Mouse (Mus musculus) thymus, postnatal 36 days (tissue): ENCODE data around the gene Erbin.

Experiments
- DNase-seq, 2 experiments: peaks; one replicate each; pipeline ENCODE4 v3.0.0; 2022; ENCODE audit warnings: mixed read lengths in 2 of 2

The Erbin gene

DNA sequence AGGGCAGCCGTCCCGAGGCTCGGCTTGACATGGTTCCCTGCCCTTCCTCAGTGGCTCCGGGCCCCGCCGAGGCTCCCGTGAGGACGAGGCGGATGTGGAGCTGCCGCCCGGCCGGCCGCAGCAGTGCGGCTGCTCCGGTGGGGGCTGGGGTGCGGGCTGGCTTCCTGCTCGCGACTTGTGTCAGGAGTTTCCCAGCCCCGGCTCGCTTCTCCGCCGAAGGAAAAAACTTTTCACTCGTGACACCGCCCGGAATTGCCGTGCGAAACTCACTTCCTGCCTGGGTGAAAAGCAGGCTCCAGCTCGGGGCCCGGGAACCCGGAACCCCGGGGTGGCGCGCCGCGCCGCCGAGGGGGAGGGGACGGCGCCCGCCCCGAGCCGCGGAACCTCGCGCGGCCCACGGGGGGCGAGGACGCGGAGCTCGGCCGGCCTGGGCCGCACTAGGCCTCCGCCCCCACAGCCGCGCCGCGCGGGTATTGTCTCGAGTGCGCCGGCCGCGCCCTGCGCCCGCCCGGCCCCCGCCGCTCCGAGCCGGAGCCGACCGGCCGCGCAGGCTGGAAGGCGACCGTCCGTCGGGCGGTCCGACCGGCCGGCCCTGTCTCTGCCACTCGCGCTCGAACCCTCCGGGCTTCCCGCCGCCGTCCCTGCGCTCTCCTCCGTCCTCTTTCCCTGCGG lies at the start of gene Erbin:
Gene Erbin (minus strand): TSS at position 254 of the 672 bp plus-strand sequence.
- peak; percentile 81 to 86 for DNase-seq

DNA sequence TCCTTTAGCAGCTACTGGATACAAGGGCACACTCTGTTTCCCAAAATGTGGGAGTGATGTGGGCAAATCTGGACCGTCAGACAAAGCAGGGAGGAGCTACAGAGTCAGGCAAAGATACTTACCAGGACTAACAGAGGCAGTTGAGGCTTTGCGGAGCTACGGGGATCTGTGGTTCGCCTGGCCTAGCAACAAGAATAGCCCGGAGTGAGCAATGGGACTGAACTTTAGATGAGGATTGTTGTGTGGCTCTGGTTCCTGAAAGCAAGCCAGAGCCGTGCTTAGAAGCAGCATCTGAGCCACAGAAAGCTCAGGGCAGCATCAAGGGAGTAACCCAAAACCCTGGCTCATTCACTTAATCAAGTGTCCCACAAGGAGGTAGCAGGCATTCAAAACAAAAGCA lies 49.6 kb upstream of the Erbin start:
- DNase-seq = no peak

DNA sequence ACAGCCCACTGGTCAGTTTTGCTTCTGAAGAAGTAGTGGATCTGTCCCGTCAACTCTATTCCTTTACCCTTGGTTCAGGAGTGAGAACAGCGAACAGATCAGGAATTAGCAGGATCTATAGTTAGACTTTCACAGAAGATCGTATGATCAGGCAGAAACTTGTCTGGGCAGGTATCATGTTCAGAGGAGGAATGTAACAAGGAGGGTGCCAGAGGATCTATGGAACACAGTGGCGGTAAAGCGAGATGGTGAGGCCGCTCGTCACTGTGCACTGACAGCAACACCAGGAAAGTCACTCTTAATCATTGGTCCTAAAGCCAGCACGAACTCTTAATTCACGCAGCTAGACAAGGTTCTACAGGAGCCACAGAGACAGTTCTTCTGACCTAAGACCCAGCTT lies 47.7 kb upstream of the Erbin start:
- DNase-seq = no peak

DNA sequence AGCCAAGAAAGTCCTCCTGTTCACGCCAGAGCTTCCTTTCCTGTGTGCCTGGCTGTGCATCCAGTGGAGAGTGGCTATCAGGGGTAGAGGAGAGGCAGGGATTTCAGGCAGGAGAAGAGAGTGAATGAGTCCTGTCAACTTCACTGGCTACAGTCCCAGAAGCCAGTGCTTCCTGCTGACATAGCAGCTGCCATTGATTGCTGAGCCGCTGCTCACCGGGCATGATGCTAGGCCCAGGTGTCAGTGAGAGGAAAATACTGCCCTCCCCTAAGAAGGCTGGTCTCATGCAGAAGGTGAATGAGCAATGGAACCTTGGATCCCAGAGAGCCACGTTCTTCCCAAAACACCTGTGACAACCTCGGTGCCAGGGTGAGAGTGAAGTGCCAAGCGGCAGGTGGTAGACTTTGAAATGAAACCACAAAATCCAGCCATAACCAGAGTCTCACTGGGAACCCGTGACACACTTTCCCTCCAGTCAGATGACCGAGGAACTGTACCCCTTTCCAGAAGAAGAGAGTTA lies 46.4 kb upstream of the Erbin start:
- DNase-seq = no peak

DNA sequence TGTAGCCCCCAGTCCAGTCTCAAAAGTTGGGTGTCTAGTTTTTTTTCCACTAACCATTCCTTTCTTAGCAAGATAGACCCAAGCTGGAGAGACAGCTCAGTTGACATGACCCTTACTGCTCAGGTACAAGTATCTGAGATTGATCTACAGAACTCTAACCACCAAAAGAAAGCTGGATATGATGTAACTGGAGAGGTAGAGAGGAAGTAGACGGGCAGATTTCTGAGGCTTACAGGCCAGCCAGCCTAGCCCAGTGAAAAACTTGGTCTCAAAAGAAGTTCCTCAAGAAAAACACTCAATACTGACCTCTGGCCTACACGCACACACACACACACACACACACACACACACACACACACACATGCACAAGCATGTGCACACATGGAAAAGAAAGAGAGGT lies 44.9 kb upstream of the Erbin start:
- DNase-seq = no peak

DNA sequence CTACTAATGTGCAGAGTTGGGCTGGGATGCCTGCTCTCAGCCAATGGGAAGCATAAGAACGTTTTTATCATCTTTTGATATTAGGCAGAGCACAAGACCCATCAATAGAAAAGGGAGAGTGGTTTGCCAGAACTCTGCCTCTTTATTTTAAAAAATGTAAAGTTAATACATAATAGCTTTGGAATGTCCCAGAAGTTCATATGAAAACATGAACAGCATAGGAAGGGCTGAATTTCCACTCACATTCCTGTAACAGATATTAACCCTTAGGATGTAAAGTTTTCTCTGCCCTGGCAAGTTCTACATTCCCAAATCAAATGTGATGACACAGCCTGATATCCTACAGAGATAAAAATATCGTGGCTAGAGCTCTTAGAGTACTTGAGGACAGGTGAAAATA lies 42.8 kb upstream of the Erbin start:
- DNase-seq = no peak

DNA sequence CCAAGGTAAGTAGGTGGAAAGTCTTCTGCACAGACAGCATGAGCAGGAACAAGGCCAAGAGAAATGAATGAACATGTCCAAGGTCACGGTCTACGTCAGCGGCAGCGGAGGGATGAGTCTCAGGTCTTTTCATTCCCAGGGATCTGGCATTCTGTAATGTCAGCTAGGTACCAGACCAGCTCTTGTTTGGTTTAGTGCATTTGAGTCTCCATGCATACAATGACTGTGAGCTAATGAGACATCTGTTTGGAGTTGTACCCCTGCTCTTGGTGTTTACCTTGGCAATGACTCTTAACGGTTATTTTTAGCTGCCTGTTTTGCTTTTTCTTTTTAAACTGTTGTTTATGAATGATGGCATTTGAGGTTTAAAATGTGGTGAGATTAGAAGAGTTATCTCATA lies 39.5 kb upstream of the Erbin start:
- DNase-seq = no peak

DNA sequence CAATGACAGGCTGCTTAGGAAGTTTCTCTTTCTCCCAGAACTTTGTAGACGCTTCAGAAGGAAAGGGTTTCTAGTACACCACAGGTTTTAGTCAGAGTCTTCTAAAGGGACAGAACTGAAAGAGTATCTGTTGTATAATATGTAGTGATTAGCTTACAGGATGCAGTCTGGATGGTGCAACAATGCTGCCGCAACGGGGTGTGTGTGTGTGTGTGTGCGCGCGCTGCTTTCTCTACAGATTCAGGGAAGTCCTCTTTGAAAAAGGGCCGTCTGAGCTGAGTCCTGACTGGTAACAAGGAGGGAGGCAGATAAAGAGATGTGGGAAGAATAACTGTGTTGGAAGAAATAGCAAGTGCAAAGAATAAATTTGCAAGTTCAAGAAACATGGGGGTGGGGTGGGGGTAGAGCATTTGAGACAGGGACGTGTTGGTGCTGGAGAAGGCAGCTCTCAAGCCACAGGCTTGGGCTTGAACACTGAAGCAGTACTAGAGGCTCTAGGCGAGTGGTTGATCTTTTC lies 38.4 kb upstream of the Erbin start:
- no peak for DNase-seq

DNA sequence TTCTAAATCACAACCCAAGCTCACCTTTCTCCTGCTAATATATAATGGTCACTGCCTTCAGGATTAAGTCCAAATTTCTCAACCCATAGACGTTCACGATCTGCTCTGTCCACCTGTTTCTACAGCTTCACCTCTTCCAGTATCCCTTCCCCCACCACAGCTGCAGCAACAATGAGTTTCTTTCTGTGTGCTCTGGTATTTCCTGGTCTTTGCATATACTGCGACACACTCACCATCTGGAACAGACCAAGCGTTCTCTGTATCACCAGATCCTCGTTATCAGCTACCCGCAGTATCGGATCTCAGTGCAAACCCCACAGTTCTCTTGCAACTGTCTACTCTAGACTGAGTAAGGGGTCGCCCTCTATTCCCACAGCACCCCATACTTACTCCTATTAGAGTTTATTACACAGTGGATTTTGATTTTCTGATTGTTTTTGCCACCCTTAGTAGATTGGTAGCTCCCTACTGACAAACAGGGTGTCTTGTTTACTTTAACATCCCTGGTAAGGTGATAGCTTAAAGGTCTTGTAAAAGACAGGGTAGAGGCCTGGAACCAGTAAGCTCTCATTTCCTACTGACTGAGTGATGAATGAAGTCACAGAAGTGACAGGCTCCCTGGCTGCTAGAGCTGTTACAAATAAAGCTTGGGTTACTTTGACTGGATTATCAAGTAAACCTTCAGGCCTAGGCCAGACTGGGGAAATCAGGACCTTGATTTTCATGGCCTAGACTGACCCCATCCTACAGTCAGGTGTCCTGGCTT lies 37.0 kb upstream of the Erbin start:
- no peak for DNase-seq

DNA sequence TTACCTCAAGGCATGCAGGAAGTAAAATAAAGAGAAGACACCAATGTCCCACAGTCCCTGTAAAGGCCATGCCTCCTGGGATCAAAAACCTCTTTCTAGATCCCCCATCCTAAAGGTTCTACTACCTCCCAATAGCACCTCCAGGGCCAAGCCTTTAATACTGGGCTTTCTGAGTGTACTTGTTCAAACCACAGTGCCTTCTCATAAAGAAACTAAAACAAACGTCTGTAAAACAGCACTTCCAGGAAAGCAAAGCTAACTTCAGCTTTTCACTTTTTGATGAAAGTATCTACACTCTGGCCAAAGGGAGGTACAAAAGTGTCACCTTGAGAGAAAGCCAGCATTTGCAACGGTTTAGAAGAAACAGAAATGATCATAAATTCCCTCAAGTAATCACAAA lies 35.3 kb upstream of the Erbin start:
- DNase-seq = no peak

DNA sequence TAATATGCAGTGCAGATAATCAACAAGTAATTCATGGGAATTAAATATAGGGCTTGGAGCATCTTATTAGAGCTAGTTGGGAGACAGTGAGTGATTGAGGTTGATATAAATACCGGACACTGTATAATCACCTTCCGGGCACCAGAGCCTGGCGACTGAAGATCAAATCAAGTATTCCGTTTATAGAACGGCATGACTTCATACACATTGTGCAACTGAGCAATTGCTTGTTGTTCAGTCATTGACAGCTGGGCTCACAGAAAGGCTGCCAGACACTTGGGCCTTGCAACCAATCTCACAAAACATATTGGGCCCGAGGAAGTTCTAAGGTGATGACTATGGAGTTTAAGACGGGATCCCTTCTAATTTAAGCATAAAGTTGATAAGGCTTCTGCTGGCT lies 31.1 kb upstream of the Erbin start:
- no peak for DNase-seq

DNA sequence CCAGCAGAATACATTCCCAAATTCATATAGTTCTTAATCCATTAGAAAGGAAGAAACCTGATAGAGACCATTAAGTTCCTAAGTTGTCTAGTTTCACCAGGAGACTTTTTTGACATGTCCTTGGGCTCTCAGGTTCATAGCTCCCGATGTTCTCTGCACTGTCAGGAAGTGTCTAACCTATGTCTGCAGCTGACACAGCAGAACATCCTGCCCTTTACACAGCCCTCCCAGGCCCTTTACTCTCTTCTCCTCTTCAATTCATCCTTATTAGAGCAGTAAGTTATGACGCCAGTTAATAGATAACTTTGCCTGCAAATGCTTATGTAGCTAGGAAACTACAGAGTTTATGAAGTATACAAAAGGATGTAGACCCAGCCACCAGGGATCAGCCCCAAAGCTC lies 20.5 kb upstream of the Erbin start:
- no peak for DNase-seq

DNA sequence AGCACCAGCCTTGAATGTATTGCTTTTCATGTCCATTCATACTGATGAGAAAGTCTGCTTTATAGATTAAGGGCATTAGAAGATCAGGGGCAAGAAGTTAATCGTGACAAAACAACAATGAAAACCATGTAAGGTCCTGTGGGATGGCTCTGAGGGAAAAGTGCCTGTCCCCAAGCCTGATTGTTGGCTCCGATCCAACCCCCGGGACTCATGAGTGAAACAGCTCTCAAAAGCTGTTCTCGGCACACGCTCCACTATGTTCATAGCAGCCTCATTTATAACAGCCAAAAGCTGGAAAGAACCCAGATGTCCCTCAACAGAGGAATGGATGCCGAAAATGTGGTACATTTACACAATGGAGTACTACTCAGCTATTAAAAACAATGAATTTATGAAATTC lies 4.3 kb upstream of the Erbin start:
- no peak for DNase-seq

DNA sequence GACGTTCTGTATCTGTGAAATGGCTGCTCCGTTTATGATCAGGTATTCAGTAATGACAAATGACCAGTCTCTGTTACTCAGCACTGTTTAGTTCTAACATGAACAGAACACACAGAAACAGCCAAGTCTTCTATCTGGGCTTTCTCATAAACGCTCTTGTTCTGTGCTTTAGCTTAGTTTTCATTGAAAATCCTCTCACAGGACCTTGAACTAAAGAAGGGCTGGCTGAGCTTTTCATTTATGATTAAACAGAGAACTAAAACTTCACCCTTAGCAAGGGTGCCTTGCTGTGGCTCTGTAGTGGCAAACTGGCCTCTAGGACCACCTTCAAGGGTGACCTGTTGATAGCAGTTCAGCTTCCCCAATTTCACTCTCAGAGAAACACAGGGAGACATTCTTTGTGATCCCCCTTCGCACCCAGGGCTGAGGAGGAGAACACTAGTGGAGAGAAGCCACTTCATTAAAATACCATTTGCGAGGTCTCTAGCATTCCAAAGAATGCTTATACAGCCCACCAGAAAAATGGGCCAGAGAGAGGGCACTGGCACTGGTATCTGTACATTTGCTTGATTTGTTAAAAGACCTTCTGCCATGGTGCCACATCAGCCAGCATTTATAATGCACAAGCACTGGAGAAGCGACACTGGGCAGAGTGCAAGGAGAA lies 3.2 kb upstream of the Erbin start:
- no peak for DNase-seq

DNA sequence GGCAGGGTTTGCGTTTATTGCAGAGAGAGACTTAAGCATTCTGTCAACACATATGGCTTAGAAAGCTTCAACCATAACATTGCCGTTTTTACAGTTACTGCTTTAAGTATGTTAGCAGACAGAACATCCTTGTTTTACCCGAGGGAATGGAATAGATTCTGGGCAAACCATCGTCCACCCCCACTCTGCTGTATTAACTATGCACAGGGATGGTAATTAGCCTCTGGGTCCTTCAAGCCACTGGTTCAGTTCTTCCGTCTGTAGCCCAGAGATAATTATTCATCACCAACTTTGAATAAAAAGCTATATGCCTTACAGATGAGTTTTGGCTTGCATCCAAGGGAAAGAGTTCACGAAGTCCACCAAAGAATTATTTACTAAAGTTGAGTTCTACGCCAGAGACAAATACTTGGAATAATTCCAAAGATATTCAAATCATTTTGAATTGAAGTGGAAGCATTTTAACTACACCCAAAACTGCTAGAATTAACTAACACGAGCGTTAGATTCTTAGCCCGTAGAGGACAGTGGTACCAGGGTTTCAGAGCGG lies 1.6 kb upstream of the Erbin start:
- no peak for DNase-seq

DNA sequence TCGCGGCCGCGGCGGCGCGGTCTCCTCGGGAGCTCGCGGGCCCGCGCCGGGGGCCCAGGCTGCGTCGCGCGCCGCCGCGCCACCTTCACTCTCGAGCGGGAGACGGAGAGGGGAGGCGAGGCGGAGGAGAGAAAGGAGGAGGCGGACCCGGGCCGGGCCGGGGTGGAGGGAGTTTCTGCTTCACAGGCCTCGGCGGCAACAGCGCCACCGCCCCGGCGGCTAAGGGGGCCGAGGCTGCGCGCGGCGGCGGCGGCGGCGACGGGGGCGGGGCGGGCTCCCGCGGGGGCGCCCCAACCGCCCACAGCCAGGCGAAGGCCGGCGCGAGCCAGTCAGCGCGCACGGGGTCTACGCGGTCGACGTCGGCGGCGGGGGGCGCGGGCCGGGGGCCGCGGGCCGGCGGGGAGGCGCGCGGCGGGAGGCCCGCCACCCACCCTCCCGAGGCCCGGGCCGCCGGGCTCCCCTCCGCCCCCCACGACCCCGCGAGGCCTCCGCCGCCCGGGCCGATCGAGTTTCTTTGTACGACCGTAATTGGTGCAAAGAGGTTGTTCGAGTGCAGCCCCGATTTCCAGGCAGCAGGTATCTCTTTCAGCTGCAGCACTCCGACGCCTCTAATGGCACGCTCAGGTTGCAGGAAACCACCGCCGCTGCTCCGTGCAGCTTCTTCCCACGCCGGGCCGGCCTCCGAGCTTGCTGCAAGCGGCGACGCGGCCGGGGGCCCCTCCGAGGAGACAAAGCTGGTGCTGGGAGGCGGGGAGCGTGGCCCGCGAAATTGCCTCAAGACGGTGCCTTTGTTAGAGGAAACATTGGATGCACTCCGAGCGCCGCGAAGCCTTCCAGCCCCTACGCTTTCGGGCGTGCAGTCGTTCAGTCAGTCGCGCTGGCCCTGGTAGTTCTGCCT lies 868 bp upstream of the Erbin start:
- DNase-seq = peak; percentile 89 to 93

DNA sequence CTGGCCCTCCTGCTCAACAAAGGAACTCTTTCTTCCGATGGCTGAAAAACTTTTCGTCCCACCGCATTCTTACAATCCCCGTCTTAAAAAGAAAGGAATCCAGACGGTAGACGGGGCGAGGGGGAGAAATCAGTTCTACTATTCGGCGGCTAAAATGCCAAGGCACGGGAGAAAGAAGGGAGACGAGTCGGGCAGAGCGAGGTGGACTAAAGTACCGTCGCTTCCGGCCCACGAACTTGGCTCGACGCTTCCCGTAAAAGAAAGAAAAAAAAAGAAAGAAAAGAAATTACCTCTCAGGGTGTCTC lies 406 bp downstream of the Erbin start:
- no peak for DNase-seq

DNA sequence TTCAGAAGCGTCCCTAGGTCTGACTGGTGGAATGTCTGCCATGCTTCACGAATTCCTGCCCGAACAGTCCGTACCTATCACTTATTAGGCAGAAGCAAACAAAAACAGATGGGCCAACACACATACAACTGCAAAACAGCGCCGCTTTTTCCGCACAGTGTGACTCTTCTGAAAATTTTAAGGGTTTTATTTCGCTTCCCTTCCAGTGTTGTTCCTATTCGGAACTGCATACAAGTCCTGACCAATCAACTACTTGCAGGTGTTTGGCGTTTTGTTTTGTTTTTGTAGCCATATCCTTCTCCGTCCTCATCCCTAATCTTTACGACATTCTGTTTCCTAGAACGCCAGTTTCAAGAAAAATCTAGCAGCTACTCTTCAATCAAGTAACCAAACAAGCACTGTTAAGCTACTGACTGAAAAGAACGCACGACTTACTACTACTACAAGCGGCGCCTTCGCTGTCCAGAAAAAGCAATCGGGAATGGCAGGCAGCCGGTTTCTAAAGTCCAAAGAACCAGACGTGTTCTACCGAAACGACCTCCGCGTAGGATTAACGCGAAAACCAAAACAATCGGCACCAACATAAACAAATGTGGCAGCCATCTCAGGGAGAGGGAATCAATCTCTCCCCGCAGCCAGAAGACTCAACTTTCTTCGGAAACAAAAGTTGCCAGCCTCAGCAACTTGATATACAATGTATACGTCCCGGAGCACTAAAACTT lies 919 bp downstream of the Erbin start:
- peak; percentile 25 to 36 for DNase-seq

DNA sequence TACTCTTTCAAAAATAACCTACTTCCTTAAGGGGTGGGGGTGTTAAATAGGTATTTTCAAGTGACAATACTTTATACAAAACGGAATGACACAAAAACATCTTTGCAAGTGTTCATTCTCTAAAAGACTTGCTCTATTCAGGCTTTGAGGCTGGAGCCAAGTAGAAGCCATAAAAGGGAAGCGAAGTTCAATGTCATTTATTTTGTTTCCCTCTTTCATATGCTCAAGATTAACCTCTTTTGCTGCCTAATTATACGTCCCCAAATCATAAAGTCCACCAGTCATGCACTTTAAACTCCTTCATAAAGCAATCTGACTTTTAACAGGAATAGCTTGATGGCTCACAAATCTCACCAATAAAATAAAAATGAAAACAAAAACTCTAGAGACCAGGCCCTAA lies 1.9 kb downstream of the Erbin start:
- DNase-seq = no peak

DNA sequence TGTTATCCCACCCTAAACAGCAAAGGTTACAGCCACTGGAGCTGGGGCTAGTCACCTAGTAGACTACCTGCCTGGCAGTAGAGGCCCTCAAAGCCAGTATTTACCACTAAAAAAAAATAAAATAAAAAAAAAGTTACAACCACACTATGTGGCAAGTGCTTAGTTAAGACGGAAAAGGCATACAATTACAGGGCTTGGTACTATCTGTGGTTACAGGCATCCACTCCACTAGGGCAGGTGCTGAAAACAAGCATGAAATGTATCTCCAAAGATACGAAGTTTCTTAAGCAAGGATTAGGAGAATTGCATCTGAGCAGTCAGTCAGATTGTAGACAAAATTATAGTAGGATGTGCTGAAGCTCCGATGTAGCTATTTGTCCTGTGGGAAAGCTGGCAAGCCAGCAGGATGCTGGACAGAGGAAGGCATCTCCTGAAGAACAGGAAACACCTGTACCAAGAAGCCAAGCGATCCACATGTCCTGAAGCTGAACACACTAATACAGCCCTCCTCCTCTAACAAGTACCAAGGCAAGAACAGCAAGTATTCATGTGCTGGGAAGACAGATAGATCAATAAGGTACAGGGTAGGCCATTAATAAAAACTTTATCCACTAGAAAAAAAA lies 6.1 kb downstream of the Erbin start:
- no peak for DNase-seq

DNA sequence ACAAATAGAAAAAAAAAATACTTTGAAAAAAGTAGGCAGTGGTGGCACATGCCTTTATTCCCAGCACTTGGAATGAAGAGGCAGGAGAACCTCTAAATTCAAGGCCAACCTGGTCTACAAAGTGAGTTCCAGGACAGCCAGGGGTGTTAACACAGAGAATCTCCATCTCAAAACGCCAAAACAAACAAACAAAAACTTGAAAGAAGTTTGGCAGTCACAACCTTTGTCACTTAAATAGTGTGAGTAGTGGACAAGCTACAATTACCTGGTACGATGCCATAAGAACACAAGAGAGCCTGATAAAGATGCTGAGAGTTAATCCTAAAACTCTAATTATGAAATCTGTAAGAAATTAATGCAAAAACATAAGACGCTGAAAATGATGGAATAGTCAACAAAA lies 8.0 kb downstream of the Erbin start:
- no peak for DNase-seq
